Mouse (Mus musculus) ES-E14 (cell line): ENCODE measurements around the gene Ctxn1.

Experiments used
- HCFC1 ChIP-seq: IDR thresholded peaks from 2 replicates; pipeline ENCODE4 v1.6.1; 2012; ENCODE audit warnings: low read length, inconsistent platforms, borderline replicate concordance; ENCODE audit not compliant: insufficient read depth
- MAFK ChIP-seq: IDR thresholded peaks from 2 replicates; pipeline ENCODE4 v1.6.1; 2014; ENCODE audit warnings: mild to moderate bottlenecking, low read depth, low read length, inconsistent platforms; ENCODE audit not compliant: insufficient read depth
- ZNF384 ChIP-seq: IDR thresholded peaks from 2 replicates; pipeline ENCODE4 v1.6.1; 2012; ENCODE audit warnings: low read depth, low read length, inconsistent platforms

DNA sequence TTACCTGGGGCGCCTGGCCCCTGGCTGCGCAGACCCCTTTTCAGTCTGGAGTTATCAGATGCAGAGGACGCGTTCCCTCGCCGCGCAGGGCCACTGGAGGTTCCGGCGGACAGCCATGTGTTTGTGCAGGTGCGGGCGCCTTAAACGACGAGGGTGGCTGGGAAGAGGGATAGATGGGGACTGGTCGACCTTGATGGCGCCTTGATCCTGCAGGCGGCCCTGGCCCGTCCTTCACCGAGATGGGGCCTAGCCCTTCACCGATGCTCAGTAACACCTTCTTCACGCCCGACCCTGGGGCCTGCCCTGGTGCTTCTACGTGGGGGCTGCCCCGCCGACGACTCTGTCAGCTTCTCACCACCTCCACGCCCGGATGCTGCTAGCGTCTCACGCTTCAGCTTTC, 9.9 kb downstream of the Ctxn1 start:
- TF ChIP-seq HCFC1 (no peak), ZNF384 (no peak), MAFK (no peak)
